Mouse (Mus musculus) left cerebral cortex, adult 18-20 months (tissue): ENCODE results near the gene Lrrc28. TPM values are rescaled to one million over a fixed set of nuclear protein-coding genes. Genes with fewer than 3 reads are reported as not detected.
A peak's percentile ranks its signal among the peaks of the same experiment; 100 is the strongest.
"Not testable (repeated sequence)": the region's sequence is repeated elsewhere in the genome, so short reads cannot be mapped to it uniquely, and the experiment has no call there.

ENCODE experiments used
- DNase-seq, 2 experiments: peaks; one replicate each; pipeline ENCODE4 v3.0.0; 2021 to 2022; ENCODE audit warnings: low spot score in 2 of 2, mixed read lengths in 1 of 2
- total RNA-seq, 2 experiments: library from RNA; stranded (reverse); gene quantifications; 2 replicates each; pipeline ENCODE4 v1.2.3; 2021

Lrrc28 gene
- total RNA-seq, 2 experiments from 2014 or later, result 28.2 to 32.2 TPM

DNA sequence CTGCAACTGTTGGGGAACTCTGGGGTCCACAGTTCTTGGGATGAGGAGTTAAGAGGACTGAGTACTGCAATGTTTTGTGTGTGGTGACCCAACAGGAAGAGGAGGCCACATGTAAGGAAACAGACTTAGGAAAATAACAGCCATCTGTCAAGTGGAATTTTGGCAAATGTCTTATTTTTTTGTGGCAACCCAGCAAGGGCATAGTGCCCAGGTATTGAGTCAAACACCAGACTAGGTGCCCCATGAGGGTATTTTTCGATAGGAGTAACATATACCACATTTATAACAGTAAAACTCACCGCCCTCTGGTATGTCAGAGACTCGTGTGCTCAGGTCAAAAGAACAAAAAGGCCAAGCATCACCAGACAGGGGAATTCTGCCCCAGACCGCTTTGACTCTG lies 109.1 kb downstream of the Lrrc28 start:
- DNase-seq, result no peak

DNA sequence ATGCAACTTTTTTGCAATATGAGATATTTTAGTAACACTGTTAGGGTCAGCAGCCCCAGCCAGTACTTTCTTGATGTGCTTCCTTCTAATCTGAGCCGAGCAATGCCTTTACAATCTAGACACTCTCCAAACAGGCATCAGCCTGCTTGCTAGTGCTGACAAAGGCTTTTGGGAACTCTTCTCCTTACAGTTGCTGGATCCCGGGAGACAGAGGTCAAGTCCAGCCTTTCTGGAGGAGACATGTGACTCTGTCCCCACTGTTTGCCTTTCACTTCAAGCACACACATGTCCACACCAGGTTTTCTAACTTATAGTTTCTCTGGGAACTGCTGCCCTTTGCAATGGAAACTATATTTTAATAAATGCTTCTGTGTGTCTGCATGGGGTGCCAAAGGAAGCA lies 114.1 kb downstream of the Lrrc28 start:
- no peak for DNase-seq

DNA sequence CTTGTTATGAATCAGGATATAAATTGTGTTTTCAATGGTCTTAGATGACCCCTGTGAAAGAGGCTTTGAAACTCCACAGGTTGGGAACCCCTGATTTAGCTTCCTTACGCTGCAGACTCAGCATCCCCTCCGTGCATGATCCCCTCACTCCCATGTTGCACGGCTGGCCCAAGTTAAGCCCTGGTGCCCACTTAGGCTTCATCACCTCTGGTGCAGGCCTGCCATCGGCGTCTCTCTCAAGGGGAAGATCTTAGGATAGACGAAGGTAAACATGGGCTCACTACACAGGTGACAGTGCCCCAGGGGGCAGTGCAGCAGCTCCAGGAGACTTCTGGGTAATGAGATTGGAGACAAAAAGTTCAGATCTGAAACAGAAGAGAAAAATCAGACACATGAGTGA lies 115.7 kb downstream of the Lrrc28 start:
- no peak for DNase-seq

DNA sequence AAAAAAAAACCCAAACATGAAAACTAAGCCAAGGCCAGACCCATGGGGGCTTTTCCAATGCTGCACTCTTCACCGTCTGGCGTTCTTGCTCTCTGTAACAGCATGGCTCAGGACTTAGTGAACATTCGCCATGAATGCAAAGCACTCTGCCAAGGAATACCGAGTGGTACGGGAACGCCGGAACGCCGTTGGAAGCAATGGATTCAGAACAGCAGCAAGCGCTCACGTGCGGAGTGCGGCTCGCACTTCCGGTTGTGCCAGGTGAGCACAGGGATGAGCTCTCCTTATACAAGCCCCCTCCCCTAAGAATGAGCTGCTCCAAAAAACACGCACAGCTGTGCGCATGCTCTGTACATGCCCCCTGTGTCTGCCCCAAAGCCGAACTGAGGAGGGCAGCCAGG lies 116.2 kb downstream of the Lrrc28 start:
- no peak for DNase-seq

DNA sequence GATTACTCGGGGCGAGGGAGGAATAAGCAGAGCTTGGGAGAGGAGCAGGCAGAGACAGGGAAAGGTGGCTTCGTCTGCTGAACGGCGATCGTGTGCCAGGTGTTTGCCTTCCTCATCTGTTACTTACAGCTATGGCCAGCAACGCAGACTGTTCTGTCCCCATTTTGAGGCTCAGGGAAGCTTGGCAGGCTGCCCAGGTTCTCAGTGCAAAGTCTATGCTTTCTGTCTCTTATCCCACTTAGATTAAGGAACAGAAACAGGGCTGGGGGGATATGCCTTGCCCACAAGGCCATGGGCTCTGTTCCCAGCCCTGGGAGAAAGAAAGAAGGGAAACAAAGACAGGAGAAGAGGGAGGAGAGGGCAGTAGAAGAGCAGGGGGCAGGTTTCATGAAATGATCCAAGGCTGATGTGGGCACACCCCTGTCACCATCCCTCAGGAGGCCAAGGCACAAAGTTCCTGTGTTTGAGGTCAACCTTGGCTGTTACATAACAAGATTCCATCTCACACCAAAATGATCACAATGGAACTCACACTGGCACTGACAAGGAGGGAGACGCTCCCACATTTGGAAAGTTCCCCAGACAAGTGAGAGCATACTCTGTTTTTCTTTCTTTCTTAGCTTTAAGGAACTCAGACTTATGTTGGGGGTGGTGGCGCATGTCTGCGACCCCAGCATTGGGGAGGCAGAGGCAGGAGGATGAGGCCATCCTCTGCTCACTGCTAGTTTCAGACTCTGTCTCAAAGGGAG lies 116.8 kb downstream of the Lrrc28 start:
- DNase-seq, result peak; percentile 72 to 75

DNA sequence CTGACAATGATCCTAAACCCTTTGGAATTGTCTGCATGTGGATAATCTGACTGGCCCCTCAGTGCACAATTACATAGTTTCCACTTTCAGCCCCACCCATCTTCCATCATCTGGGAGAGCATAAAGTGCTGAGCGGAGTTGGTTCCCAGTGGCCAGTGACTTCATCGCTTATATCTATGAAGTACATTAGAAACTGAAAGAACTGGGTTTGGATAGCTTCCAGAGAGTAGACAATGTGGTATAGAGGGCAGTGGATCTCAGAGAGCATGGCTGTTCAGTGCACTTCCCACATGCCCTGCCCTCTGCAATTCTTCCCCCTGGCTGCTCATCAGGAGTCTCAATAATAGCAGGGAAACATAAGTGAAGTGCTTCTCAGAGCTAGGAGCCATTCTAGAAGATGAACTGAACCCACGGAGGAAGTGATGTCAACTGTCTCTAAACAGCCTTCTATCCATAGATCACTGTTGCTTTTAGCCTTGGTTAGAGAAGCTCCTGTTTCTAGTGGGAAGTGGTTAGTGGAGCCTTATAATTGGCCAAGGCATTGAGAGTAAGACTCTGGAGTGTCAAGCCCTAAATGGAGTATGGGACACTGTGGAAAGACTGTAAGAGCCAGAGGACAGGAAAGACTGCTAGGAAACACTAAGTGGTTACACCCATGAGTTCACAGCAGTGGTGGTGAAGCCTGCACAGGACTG lies 119.0 kb downstream of the Lrrc28 start:
- DNase-seq, result no peak

DNA sequence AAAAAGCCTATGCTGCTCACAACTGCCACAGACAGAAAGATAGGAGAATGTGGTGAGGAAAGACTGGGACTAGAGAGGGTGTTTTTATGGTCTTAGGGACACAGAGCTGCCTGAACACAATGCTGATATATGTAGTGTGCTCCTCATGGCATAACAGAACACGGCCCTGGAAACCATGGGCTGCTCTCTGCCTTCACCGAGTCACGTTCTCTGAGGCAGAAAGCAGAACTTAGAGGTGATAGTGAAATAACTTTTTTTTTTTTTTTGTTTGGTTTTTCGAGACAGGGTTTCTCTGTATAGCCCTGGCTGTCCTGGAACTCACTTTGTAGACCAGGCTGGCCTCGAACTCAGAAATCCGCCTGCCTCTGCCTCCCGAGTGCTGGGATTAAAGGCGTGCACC lies 121.0 kb downstream of the Lrrc28 start:
- DNase-seq, result not testable (repeated sequence)

DNA sequence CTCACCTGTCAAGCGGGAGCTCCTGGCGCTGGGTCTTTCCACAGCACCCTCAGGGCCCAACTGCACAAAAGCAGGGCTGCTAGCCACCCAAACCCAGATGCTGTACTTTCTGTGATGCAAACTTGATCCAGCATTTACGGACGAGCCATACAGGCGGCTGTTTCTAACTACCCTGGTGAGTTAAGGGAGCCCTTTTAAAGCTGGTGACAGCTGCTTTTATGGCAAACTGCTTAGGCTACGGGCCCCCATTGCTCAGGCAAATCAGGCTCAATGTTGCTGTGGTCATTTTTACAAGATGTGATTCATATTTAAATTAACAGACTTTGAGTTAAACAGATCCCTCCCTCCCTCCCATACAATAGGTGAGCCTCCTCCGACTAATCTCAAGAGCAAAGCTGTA lies 121.7 kb downstream of the Lrrc28 start:
- no peak for DNase-seq

DNA sequence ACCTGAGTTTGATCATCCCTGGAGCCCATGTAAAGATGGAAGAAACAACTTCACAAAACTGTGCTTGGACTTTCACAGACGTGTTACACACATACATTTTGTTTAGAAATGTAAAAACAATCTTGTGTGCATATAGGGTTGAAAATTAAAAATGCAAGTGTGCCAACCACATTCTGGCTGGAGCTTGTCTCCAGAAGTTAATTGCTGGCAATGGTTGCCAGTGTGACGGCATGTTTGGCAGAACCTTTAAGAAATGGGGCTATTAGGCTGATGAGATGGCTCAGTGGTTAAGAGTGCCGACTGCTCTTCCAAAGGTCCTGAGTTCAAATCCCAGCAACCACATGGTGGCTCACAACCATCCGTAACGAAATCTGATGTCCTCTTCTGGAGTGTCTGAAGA lies 123.3 kb downstream of the Lrrc28 start:
- not testable (repeated sequence) for DNase-seq

DNA sequence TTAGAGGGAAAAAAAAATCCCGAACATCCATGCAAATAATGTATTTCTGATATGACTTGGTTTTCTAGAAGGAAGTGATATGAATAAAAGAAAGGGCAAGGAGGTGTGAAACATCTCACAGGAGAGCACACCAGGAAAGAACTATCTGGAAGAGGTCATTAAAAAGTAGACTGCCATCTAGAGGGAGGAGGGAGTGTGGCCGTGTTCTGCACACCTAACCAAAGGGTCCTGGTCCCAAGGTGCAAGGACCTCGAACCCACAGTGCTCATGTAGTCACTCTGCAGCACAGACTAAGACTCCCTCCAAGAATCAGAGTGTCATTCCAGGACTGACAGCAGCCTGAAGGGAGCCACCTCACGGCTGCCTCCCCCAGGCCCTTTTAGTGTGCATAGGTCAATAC lies 124.1 kb downstream of the Lrrc28 start:
- DNase-seq, result no peak

DNA sequence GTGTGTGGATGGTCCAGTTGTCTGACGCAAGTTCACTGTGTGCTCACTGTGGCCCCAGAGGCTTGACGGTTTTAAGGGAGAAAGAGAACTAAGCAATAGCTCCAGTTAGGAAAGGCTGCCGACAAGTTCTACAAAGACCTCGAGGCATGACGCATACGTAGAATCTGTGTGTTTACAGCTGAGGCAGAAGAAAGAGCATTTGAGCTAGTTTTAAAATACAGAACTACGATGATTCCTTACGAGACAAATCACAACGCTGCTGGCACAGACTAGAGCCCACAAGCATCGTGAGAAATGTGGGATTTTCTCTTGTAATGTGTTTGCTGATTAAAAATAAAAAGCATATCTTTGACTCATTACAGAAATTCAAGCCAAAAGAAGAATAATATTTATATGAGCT lies 125.1 kb downstream of the Lrrc28 start:
- no peak for DNase-seq

DNA sequence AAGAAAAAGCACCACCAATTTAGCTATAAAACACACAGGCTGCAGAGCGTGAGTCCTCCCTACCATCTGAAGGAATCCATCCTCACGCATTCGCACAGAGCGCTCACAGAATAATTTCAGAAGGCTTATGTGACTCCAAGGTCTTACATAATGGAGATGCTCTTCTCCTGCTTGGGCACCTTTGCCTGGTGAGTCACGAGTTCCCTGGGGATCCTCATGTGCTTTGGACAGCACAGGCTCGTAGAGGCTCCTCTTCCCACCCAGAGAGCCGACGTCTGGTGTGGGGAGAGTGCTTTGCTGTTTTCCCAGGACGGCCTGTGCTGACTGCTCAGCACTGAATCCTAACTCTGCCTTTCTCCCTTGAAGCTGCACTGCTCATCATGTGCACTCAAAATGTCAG lies 129.4 kb downstream of the Lrrc28 start:
- no peak for DNase-seq

DNA sequence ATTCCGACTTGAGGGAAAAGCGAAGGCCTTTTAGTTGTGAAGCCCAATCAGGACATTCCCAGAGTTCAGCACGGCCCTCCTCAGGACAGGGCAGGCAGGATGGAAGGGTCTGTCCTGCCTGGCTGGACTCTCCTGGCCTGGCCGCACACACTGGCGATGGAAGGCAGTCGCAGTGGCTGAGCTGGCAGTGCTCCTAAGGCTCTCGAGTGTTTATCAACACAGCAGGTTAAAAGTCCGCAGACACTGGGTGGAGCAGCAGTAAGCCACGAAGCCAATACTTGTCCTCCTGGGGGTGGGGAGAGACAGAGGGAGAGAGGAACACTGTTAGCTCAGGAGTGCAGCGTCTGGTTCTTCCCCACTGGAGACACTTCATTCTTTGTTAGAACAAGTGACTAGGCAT lies 130.2 kb downstream of the Lrrc28 start:
- no peak for DNase-seq

DNA sequence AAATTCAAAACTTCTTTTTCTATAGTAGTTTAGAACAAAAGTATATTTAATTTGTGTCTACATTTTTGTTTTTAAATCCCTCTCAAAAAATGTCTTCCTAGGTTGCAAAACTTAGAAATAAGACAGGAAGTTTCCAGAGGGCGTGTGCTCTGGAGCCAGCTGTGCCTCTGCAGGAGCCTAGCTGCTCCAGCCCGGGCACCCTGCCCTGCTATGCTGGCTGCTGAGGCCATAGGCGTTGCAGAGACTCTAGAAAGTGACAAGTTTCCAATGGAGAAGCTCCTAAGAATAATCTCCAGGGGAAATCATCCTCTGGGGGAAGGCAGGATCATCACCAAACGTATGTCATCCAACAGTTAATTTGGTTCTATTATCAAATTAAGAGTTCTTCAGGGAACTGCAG lies 130.7 kb downstream of the Lrrc28 start:
- no peak for DNase-seq

DNA sequence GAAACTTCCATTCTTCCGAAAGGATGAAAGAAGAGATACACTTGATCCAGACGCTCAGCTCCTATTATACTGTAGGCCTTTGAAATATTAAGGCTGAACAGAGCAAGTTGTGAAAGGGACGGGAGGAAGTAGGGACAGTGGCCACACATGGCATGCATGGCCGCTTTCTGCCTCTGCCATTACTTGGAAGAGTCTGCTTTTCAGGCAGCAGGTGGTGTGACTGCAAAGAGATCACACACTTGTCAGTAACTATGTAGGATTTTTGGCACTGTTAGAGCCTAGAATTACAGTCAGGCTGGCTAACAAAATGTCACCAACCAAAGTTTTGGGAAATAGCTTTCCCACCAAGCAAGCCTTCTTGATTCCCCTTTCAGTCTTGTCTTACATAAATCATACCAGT lies 131.4 kb downstream of the Lrrc28 start:
- DNase-seq, result no peak

DNA sequence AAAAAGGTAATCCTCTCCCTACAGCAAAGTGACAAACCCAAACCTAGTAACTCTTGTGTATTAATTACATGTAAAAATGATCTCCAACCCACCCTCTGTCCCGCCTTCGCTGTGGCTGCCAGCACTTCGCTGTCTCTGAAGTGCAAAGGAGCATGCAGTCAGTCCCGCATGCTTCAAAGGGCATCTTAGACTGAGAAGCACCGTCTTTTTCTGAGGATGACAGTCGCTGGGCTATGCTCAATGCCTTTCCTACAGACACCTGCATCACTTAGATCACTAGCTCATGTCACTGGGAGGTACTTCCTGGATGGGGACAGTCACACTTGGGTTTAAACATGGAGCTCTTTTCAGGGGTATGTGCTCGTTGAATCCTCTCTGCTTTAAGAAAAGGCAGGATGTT lies 133.5 kb downstream of the Lrrc28 start:
- DNase-seq, result no peak

DNA sequence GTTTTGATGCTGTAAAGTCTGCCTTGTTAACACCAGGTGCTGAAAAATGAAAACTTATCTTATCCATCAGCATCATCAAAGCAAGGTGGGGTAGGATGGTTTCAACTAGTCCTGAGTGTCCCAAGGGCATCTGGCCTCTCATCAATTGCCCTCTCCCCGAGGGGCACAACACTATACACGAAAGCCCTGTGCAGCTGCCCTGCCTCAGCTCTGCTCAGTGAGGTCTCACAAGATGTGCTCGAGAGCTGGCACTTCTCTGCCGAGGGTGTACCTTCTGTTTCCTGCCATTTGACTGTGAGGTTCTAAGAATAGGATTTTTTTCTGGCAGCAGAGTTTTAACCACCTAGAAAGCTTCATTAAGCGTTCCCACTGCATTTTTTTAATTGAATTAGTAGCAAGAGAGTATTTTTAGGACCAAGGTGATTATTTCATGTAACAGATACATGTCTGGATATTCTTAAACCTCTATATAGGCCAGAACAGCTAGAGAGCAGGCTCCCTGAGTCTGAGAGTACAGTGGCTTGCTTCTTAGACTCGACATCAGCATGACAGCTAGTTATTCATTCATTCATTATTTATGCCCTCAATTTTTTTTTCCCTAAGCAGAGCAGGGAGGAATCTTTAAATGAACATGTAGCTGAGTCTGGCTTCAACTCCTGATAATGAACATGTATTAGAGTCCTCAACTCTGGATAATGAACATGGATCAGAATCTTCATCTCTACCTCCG lies 141.6 kb downstream of the Lrrc28 start:
- peak in 1 of 2 experiments; percentile 28 for DNase-seq

DNA sequence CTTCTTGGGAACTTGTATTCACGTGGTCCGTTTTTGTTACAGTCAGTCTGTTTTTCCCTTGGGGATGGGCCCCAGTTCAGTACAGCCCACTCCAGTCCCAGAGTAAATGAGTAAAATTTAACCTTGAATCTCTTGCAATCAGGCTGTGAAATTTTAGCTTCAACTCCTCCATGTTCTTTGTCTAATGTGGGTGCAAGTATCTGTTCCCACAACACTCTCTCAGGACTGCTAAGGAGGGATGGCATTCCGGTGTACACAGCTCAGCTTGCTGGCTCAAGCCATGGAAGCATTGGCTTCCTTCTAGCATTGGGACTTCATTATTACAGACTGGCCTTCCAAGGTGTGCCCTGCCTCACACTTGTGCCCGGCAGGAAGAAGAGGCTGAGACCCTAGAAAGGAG lies 142.4 kb downstream of the Lrrc28 start:
- DNase-seq, result no peak

DNA sequence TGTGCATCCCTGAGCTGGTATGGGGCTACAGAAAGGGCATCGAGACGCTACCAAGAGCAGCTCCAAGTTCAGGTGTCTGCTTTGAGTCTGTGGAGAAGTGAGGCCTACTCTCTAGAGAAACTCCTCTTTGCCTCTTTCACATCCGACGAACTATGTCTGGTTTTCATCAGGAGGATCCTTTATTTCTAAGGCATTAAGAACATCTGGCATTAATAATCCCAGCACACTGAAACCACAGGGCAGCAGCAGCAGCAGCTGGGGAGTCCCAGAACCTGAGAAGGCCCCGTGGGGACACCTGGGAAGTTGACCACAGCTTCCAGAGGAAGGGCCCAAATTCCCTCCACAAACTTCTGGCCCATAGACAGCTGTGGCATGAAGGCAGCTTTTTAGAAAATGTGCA lies 144.2 kb downstream of the Lrrc28 start:
- DNase-seq, result no peak

DNA sequence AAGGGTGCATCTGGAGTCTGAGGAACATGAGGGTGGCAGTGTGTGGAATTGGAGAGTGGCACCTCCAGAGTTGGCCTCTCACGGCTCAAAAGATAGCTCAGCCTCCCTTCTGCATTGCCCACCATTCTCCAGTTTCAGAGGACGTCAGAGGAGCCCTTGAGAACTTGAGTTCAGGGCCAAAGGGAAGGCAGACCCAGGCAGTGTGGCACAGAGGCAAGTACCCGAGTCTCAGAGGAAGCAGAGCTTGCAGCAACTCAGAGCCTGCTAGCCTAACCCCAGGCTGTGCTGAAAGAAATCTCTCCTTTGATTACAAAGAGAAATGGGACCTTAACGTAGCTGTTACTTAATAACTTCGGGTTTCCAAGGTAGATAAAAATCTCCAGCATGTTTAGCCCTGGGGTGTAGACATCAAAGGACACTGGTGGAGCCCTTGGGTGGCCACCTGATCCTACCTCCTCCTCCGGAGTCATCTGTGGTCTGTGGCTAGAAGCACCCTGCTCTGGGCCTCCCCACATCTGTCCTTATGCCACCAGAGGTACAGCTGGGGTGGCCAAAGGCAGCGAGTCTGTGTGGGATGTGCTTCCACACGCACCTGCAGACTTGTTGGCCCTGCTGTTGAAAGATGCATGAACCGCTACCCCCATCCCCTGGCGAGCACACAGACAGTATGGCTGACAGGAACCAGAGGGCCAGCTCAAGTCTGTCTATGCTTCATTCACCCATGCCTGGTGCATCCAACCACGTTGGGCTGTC lies 144.8 kb downstream of the Lrrc28 start:
- DNase-seq, result no peak

DNA sequence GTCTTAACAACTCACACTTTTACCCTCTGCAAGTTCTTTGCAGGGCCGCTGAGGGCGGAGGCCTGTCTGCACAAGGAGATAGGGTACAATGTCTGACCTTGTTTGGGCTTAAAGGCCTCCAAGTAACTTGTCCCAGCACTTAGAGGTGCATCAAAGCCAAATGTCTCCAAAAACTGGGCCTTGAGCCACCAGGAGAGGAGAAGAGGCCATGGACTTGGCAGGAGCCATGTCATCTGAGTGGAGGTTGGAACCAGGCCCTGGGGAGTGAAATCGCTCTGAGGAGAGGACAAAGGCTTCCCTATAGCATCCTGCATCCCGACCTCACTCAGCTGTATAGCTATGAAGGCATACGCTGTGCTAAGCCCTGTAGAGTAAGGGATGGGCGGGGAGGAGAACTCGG lies 145.6 kb downstream of the Lrrc28 start:
- DNase-seq, result no peak
